Mouse (Mus musculus) kidney, adult 2 months (tissue): ENCODE results near the gene Dlgap4. TPM values are rescaled to one million over a fixed set of nuclear protein-coding genes. Genes with fewer than 3 reads are reported as not detected.
A peak's percentile ranks its signal among the peaks of the same experiment; 100 is the strongest.

Source experiments
- DNase-seq: peaks from one replicate; pipeline ENCODE4 v3.0.0; 2021
- H3K27ac ChIP-seq: fragments of 200-500 bp; 2 replicates; pipeline ENCODE4 v1.5.1; 2012; ENCODE audit warnings: low read depth, low read length, control low read depth, inconsistent platforms; ENCODE audit not compliant: insufficient read depth
- H3K27me3 ChIP-seq: fragments of 200-500 bp; replicated peaks from 2 replicates; pipeline ENCODE4 v1.6.1; 2012; ENCODE audit warnings: mild to moderate bottlenecking, moderate library complexity, low read length, inconsistent platforms; ENCODE audit not compliant: control insufficient read depth, insufficient read depth
- H3K36me3 ChIP-seq: fragments of 200-500 bp; 2 replicates; pipeline ENCODE4 v1.6.1; 2012; ENCODE audit warnings: mild to moderate bottlenecking, moderate library complexity, low read length, inconsistent platforms; ENCODE audit not compliant: control insufficient read depth, insufficient read depth
- H3K4me1 ChIP-seq: fragments of 200-500 bp; 2 replicates; pipeline ENCODE4 v1.6.1; 2011; ENCODE audit warnings: low read length; ENCODE audit not compliant: control insufficient read depth, insufficient read depth
- H3K4me3 ChIP-seq: fragments of 200-500 bp; 2 replicates; pipeline ENCODE4 v1.5.1; 2011; ENCODE audit warnings: mild to moderate bottlenecking, low read depth, low read length, control low read depth; ENCODE audit not compliant: insufficient read depth
- CTCF ChIP-seq: fragments of 200-500 bp; conservative IDR thresholded peaks from 2 replicates; pipeline ENCODE4 v1.5.1; 2011; ENCODE audit warnings: low read depth, mild to moderate bottlenecking, control low read depth, low read length, moderate library complexity, mixed read lengths; ENCODE audit not compliant: insufficient read depth, insufficient read length
- POLR2A ChIP-seq: fragments of 200-500 bp; IDR thresholded peaks from one replicate; pipeline ENCODE4 v1.6.1; 2011; ENCODE audit warnings: low read depth, low read length, control low read depth
- WGBS: fragments of 180-500 bp; shearing (Covaris S2); methylation state at CpG from one replicate; pipeline ENCODE4 v1.1.7; 2018; 5-methylcytosine and 5-hydroxymethylcytosine counted together
- polyA plus RNA-seq: library from polyadenylated mRNA; depleted of rRNA; stranded (reverse); fragments of >200 nt; gene quantifications from 2 replicates; pipeline ENCODE4 v1.2.3, GENCODE M21; 2012

Dlgap4 gene
- polyA plus RNA-seq, 1 experiment, result 50.6 TPM

GRCm38 (mm10) chr2:156726344-156726743 is 112.8 kb downstream of the Dlgap4 start:
- no peak overlapping the region for H3K4me3 ChIP-seq
- TF ChIP-seq CTCF (no peak), POLR2A (no peak)
- no peaks in the 10 kb centered on the region for H3K36me3 ChIP-seq
- H3K4me1 ChIP-seq, result peaks cover 20% of the 10 kb centered on the region
- peak overlapping the region; percentile 50 for H3K27ac ChIP-seq
- no peak for DNase-seq
- H3K27me3 ChIP-seq, result no peaks in the 10 kb centered on the region
- 33% methylated on average over 7 of the region's 7 CpGs for WGBS

- Histone ChIP-seq H3K27me3 (no peaks in the 10 kb centered on the region), H3K36me3 (no peaks in the 10 kb centered on the region), H3K27ac (peak overlapping the region; percentile 50), H3K4me1 (peaks cover 25% of the 10 kb centered on the region), H3K4me3 (no peak overlapping the region)
- no peak for DNase-seq
- 27% methylated on average over 3 of the region's 3 CpGs for WGBS
- TF ChIP-seq POLR2A (no peak), CTCF (no peak)
These were observed 113.4 kb downstream of the Dlgap4 start for GRCm38 (mm10) chr2:156726878-156727277.

DNA sequence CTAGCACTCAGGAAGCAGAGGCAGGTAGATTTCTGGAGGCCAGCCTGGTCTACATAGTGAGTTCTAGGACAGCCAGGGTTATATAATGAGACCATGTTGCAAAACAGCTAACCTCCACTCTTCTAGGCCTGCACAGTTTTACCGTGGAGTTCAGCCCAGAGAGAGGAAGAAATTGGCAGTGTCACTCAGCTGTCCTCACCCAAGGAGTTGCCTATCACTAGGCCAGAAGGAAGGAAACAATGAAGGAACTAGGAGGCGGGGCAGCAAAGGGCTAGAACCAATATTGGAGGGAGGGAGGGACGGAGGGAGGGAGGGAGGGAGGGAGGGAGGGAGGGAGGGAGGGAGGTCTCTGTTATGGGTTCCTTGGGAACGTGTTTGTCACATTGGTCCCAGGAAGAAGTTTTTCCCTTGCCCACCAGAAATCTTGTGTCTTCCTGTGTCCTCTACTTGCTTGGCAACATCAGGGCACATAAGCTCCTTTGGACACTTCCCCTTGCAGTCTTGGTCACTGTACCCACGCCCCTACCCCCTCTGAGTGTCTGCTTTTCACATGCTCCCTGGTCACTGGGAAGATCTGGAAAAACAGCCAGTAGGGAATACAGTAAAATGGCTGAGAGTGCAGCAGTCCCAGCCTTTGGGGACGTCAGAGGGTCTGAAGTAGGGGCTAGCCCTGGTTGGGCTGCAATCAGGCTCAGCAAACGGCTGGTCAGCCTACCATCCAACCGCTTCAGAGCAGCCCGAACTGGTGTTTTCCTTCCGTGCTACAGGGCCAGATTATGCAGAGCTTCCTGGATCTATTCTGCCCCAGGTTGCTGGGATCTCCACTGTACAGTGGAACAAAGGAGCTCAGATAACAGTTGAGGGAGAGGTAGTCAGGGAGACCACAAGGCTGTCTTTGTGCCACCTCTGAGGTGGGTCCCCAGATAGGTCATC is 116.3 kb downstream of the Dlgap4 start:
- TF ChIP-seq POLR2A (no peak), CTCF (no peak)
- no peak for DNase-seq
- Histone ChIP-seq H3K4me1 (peaks cover 30% of the 10 kb centered on the region), H3K4me3 (no peak overlapping the region), H3K27me3 (no peaks in the 10 kb centered on the region), H3K27ac (peak overlapping the region; percentile 61), H3K36me3 (no peaks in the 10 kb centered on the region)
- 42% methylated on average over 9 of the region's 10 CpGs for WGBS

- Histone ChIP-seq H3K4me3 (no peak overlapping the region), H3K36me3 (no peaks in the 10 kb centered on the region), H3K4me1 (peaks cover 30% of the 10 kb centered on the region), H3K27me3 (no peaks in the 10 kb centered on the region), H3K27ac (peak overlapping the region; percentile 61)
- no peak for DNase-seq
- WGBS, result 59% methylated on average over 12 of the region's 12 CpGs
- no peak for TF ChIP-seq POLR2A
- TF ChIP-seq CTCF, result no peak
These were observed 117.0 kb downstream of the Dlgap4 start for GRCm38 (mm10) chr2:156730501-156730921.

DNA sequence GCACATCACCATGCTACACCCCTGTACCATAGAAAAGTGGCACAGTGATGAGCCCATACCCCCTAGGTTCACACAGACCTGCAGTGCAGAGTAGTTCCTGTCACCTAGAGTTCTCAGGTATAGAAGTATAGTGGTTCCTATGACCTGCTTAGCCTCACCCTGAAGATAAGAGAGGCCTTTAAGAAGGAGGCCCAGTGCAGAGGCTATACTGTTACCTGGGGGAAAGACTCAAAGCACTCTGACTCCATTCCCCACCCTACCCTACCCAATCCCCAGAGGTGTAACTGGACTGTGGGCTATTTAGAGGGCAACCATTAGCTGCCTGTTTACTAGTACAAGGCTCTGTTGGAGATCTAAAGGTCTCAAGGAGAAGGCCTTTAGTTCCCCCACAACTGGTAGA is 118.1 kb downstream of the Dlgap4 start:
- Histone ChIP-seq H3K4me1 (peaks cover 30% of the 10 kb centered on the region), H3K36me3 (no peaks in the 10 kb centered on the region), H3K27me3 (no peaks in the 10 kb centered on the region), H3K4me3 (no peak overlapping the region), H3K27ac (peak overlapping the region; percentile 86)
- TF ChIP-seq CTCF (no peak), POLR2A (no peak)
- DNase-seq, result no peak

DNA sequence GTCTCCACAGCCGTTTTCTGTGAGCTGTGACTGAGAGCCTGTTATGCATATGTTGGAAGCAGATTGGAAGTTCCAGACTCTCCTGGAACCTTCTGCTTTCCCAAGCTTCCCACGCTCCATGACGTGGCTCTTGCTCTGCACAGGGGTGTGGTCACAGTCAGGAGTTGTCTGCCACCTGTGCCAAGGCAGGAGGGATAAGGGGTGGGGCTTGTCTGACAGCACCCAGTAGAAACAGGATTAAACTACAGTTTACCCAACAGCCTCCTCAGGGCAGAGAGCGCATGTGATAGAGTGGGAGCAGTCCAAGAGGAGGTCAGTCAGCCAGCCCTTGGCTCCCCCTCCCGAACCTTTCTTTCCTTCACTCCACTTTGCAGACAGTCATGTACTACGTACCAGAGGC is 118.6 kb downstream of the Dlgap4 start:
- 0 out of 2 replicates have a peak overlapping the region, but pooled peaks have one; percentile 3 for H3K4me3 ChIP-seq
- WGBS, result 18% methylated on average over 6 of the region's 6 CpGs
- peaks cover 27% of the 10 kb centered on the region for H3K4me1 ChIP-seq
- TF ChIP-seq CTCF, result no peak
- no peak for TF ChIP-seq POLR2A
- H3K36me3 ChIP-seq, result no peaks in the 10 kb centered on the region
- DNase-seq, result peak; percentile 95
- H3K27me3 ChIP-seq, result no peaks in the 10 kb centered on the region
- H3K27ac ChIP-seq, result peak overlapping the region; percentile 86

DNA sequence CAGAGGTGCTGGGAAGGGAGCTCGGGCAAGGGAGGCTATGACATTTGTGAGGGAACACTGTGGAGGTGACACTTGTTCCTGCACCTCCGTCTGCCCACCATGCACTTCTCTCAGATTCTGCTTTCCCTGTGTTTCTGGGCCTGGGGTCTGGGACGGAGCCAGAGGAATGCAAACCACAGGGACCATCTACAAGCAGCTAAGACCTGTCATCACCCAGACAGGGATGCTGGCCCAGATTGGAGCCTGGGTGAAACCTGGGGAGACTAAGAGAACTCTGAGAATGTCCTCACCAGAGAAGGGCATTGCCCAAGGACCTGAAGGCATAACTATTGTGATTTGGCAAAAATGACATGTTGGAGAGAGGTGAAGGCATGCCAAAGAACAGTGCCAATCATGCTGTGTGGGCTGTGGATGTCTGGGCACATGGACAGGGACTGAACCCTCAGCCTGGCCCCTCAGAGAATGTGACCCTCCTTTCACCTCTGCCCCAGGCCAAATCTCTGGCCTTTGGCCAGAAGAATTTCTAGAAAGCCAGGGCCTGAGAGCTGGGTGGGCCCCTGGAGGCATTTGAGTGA is 122.3 kb downstream of the Dlgap4 start:
- no peak for DNase-seq
- Histone ChIP-seq H3K27ac (no peak overlapping the region), H3K36me3 (no peaks in the 10 kb centered on the region), H3K27me3 (no peaks in the 10 kb centered on the region), H3K4me3 (no peak overlapping the region), H3K4me1 (peaks cover 38% of the 10 kb centered on the region)
- TF ChIP-seq CTCF (no peak), POLR2A (no peak)
- WGBS, result 91% methylated on average over 3 of the region's 3 CpGs
